Mouse (Mus musculus): ENCODE measurements at regions not wholly inside any gene's neighbourhood (a gene's known extent, or its start where the extent isn't known, plus 50 kb on each side); places are given as distances from the start of the nearest gene placed in this dataset.

DNA sequence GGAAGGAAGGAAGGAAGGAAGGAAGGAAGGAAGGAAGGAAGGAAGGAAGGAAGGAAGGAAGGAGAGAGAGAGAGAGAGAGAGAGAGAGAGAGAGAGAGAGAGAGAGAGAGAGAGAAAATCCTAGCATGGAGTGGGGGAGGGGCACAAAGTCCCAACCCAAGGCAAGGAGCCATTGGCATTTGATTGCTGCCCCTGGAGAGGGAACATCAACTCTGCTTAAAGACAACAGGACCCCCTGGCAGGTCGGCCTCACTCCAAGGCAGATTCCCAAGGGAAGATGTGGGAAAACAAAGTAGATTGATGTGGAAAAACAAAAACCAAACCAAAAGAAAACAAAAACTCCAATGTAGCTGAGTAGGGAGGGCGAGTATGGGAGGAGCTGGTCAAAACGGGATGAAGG, 49.9 kb upstream of the Fzd10 start:
- no peaks in the 10 kb centered on the region for H3K4me1 ChIP-seq (ENCODE audit: control insufficient read depth, insufficient read depth, low read length)
- TF ChIP-seq CTCF (IDR thresholded peaks at IDR 0.05; ENCODE audit: insufficient read depth, low read length) (no peak), POLR2A (IDR thresholded peaks at IDR 0.05; ENCODE audit: borderline replicate concordance, extremely low read depth, low read depth, low read length) (no peak)
- WGBS, result 41% methylated on average over 3 of the region's 3 CpGs
- no peak for DNase-seq
- H3K4me3 ChIP-seq (replicated peaks; ENCODE audit: extremely low read depth, low read depth, low read length), result no peak overlapping the region

DNA sequence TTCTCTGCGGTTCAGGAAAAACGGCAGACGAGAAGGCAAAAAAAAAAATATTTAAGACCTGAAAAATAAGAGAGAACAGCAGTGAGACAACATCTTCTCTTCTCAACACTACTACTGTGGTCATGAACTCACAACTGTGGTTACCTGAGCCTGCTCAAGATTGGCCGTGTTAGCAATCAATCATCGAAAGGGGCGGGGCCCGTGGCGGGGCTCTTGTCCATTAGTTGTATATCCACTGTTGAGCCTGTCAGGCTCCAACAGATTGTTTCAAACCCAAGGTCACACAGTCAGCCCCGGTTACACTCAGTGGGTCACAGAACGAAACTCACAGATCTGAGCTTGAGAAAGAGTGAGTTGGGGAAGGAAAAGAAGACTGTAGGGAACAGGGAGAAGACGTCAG, 50.8 kb upstream of the Fzd10 start:
- DNase-seq, result no peak
- TF ChIP-seq POLR2A (IDR thresholded peaks at IDR 0.05; ENCODE audit: borderline replicate concordance, extremely low read depth, low read depth, low read length), result no peak
- no peak for TF ChIP-seq CTCF (IDR thresholded peaks at IDR 0.05; ENCODE audit: insufficient read depth, low read length)
- WGBS, result 85% methylated on average over 11 of the region's 11 CpGs
- no peaks in the 10 kb centered on the region for H3K4me1 ChIP-seq (ENCODE audit: control insufficient read depth, insufficient read depth, low read length)
- no peak overlapping the region for H3K4me3 ChIP-seq (replicated peaks; ENCODE audit: extremely low read depth, low read depth, low read length)

DNA sequence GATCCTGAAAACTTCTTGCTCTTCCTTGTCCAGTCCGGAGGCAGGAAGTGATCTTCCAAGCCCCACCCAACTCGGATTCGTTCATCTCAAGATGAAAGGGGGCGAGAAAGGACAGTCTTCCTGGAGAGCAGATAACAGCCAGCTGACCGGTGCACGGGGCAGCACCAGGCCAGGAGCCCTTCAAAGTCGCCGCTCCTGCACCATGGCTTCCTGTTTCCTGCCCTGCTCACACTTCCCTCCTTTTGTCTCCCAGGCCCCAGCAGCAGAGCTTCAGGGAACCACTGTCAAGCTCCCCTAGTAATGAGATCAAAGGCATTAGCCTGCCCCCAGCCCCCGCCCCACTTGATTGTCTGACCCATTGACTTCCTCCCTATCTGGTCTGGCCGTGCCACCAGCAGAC, 58.6 kb upstream of the Fzd10 start:
- H3K4me3 ChIP-seq (replicated peaks; ENCODE audit: extremely low read depth, low read depth, low read length), result no peak overlapping the region
- 7% methylated on average over 10 of the region's 10 CpGs for WGBS
- TF ChIP-seq CTCF (IDR thresholded peaks at IDR 0.05; ENCODE audit: insufficient read depth, low read length), result no peak
- no peaks in the 10 kb centered on the region for H3K4me1 ChIP-seq (ENCODE audit: control insufficient read depth, insufficient read depth, low read length)
- no peak for DNase-seq

DNA sequence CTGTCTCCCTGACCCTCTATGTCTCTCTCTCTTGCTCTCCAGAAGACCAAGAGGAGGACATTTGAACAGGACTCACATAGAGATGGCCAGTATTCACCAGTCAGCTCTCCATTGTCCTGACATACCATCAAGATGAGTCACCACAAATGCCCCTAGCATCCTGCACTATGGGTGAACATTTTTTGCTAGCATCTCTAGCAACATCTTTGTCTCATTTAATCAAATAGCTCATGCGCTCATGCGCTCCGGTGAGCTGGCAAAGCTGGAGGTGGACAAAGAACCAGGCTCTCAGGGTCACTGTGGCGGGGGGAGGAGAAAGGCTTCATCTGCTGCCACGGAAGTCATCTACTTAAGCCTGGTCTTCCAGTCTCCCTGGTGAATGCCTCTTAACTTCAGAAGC, 62.0 kb upstream of the Fzd10 start:
- no peak for TF ChIP-seq CTCF (IDR thresholded peaks at IDR 0.05; ENCODE audit: insufficient read depth, low read length)
- TF ChIP-seq POLR2A (IDR thresholded peaks at IDR 0.05; ENCODE audit: borderline replicate concordance, extremely low read depth, low read depth, low read length), result no peak
- H3K4me1 ChIP-seq (ENCODE audit: control insufficient read depth, insufficient read depth, low read length), result no peaks in the 10 kb centered on the region
- no peak overlapping the region for H3K4me3 ChIP-seq (replicated peaks; ENCODE audit: extremely low read depth, low read depth, low read length)
- 85% methylated on average over 5 of the region's 5 CpGs for WGBS
- no peak for DNase-seq

DNA sequence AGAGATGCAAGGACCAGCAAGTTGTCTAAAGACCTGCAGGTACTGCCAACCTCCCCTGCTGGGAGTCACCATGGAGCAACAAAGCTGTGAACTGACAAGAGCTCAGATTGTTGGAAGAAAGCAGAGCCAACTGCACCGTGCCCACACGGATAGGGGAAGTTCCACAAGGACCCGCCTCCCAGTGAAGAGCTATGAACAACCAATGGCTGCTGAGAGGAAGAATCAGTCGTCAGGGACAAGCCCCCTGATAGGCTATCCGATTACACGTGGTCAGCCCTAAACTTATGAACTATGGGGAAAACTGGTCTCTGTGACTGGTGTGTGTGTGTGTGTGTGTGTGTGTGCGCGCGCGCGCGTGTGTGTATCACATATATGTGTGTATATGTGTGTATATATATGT, 63.4 kb upstream of the Fzd10 start:
- DNase-seq, result no peak
- TF ChIP-seq CTCF (IDR thresholded peaks at IDR 0.05; ENCODE audit: insufficient read depth, low read length) (no peak), POLR2A (IDR thresholded peaks at IDR 0.05; ENCODE audit: borderline replicate concordance, extremely low read depth, low read depth, low read length) (no peak)
- H3K4me3 ChIP-seq (replicated peaks; ENCODE audit: extremely low read depth, low read depth, low read length), result no peak overlapping the region
- 55% methylated on average over 12 of the region's 12 CpGs for WGBS
- H3K4me1 ChIP-seq (ENCODE audit: control insufficient read depth, insufficient read depth, low read length), result no peaks in the 10 kb centered on the region

DNA sequence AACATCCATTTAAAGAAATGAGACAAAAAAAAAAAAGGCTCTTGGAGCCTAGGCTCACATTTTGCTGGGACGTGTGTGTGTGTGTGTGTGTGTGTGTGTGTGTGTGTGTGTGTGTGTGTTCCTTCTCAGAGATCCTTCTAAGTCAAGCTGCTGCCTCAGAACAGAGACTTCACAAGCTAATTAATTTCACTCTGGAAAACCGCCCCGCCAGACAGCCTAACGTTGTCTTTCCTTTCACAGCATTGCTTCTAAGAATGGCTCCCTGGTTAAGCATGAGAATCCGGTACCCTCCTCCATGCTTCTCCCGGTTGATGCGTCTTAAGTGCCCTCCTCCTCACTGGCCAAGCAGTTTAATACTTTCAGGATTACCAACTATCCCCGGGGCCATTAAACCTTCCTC, 64.3 kb upstream of the Fzd10 start:
- no peak for DNase-seq
- 45% methylated on average over 8 of the region's 8 CpGs for WGBS
- no peak overlapping the region for H3K4me3 ChIP-seq (replicated peaks; ENCODE audit: extremely low read depth, low read depth, low read length)

DNA sequence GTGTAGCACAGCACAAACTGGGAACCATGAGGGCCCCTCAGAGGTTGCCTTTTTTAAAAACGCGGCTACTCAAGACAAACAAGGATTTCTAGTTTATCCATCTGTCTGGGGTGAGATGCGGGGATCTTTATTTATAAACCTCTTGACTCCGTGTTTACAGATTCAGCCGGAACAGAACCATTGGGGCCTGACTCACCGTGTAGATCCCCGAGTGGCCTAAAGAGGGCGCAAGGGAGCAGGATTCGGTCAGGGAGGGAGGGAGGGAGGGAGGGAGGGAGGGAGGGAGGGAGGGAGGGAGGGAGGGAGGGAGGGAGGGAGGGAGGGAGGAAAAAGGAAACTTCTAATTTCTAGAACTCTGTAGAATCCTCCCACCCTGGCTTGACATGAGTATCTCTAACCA, 73.4 kb upstream of the Fzd10 start:
- DNase-seq, result no peak
- 17% methylated on average over 8 of the region's 9 CpGs for WGBS

More for the DNA sequence above, 64.3 kb upstream of the Fzd10 start:
- TF ChIP-seq CTCF (IDR thresholded peaks at IDR 0.05; ENCODE audit: insufficient read depth, low read length), result no peak
- no peak for TF ChIP-seq POLR2A (IDR thresholded peaks at IDR 0.05; ENCODE audit: borderline replicate concordance, extremely low read depth, low read depth, low read length)
- no peaks in the 10 kb centered on the region for H3K4me1 ChIP-seq (ENCODE audit: control insufficient read depth, insufficient read depth, low read length)

DNA sequence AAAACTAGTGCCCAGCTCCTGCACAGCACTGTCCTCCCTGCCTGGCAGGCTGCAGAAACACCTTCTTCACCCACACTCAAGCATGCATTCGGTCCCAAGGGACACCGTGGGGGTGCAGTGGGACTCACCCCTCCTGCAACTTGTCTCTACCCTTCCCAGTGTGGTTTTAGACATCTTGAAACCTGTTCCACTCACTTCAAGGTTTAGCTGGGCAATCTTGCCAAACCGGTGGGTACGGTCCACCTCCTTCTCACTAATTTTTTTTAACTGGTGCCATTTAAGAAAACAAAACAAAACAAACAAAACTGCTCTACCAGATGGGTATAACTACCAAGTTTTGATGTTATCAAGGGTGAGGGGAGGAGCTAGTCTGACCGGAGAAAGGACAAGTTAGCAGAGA, 74.2 kb upstream of the Fzd10 start:
- Histone ChIP-seq H3K4me3 (replicated peaks; ENCODE audit: extremely low read depth, low read depth, low read length) (no peak overlapping the region), H3K4me1 (ENCODE audit: control insufficient read depth, insufficient read depth, low read length) (no peaks in the 10 kb centered on the region)
- no peak for TF ChIP-seq POLR2A (IDR thresholded peaks at IDR 0.05; ENCODE audit: borderline replicate concordance, extremely low read depth, low read depth, low read length)
- no peak for TF ChIP-seq CTCF (IDR thresholded peaks at IDR 0.05; ENCODE audit: insufficient read depth, low read length)
- DNase-seq, result no peak
- WGBS, result 65% methylated on average over 5 of the region's 5 CpGs

More for the DNA sequence above, 73.4 kb upstream of the Fzd10 start:
- Histone ChIP-seq H3K4me1 (ENCODE audit: control insufficient read depth, insufficient read depth, low read length) (no peaks in the 10 kb centered on the region), H3K4me3 (replicated peaks; ENCODE audit: extremely low read depth, low read depth, low read length) (no peak overlapping the region)
- TF ChIP-seq POLR2A (IDR thresholded peaks at IDR 0.05; ENCODE audit: borderline replicate concordance, extremely low read depth, low read depth, low read length) (no peak), CTCF (IDR thresholded peaks at IDR 0.05; ENCODE audit: insufficient read depth, low read length) (0 out of 2 replicates have a peak, but pooled peaks have one; percentile 10)

DNA sequence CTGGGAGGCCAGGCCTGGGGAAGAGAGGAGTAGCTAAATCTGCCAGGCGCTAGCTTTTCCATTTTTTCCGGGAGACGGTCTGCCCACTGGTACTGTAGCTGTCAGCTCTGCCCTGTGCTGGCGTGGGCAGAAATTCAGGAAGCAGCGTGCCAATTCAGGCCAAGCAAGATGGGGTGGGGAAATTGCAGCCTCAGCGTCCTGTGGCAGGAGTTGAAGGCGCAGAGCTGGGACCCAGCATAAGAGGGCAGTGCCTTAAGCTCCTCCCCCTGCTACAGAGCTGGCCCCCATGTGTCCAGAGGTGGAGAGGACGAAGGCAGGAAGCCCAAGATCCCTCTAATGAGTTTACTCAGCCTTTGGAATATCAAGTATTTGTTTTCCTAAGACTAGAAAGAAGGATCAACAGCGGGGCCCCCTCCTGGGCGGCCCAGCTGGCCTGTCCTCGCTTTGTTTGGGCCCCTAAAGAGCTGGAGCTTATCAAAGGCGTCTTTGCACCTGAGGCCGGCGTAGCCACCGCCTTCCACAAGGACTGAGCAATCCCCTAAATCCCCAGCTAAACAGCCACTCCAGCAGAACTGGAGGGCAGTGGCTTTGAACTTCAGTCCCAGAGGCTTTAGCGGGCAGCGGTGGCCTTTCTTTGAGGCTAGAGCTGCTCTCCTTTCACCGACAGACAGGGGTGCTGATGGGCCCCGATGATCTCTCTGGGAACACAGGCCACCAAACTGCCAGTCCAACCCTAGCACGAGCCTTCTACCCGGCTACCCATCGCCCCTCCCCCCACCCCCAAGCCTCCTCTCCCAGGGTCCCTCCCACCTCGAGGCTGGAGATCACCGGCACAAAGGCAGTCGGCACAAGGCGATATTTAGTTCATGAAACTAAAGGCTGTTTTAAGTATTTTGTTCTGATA, 76.0 kb upstream of the Fzd10 start:
- WGBS, result 25% methylated on average over 26 of the region's 26 CpGs
- TF ChIP-seq POLR2A (IDR thresholded peaks at IDR 0.05; ENCODE audit: borderline replicate concordance, extremely low read depth, low read depth, low read length) (no peak), CTCF (IDR thresholded peaks at IDR 0.05; ENCODE audit: insufficient read depth, low read length) (no peak)
- no peaks in the 10 kb centered on the region for H3K4me1 ChIP-seq (ENCODE audit: control insufficient read depth, insufficient read depth, low read length)
- DNase-seq, result no peak
- no peak overlapping the region for H3K4me3 ChIP-seq (replicated peaks; ENCODE audit: extremely low read depth, low read depth, low read length)

DNA sequence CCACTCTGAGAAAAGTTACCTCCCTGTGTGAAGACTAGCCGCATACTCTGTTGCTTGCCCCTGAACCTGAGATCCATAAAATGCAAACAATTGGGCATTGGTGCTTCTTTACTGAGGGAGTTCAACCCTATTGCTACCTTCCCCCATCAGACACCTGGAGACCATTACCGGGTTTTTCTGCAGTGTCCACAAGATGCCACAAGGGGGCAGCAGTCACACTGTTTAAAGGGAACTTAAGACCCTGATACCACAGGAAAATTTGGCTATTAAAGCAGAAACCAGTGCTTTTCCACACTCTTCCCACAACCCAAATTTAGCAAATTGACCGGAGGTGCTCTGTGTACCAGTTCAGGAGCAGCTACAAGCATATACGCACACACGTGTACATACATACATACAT, 78.0 kb upstream of the Fzd10 start:
- Histone ChIP-seq H3K4me1 (ENCODE audit: control insufficient read depth, insufficient read depth, low read length) (no peaks in the 10 kb centered on the region), H3K4me3 (replicated peaks; ENCODE audit: extremely low read depth, low read depth, low read length) (no peak overlapping the region)
- peak; percentile 26 for DNase-seq
- 42% methylated on average over 5 of the region's 5 CpGs for WGBS
- TF ChIP-seq POLR2A (IDR thresholded peaks at IDR 0.05; ENCODE audit: borderline replicate concordance, extremely low read depth, low read depth, low read length), result no peak
- peak; percentile 47; the same call in 1 of the 2 replicates for TF ChIP-seq CTCF (IDR thresholded peaks at IDR 0.05; ENCODE audit: insufficient read depth, low read length)

All from lung, adult 2 months (tissue).